8 mouse cellular contexts compared by ENCODE assay signal in the genomic region with DNA sequence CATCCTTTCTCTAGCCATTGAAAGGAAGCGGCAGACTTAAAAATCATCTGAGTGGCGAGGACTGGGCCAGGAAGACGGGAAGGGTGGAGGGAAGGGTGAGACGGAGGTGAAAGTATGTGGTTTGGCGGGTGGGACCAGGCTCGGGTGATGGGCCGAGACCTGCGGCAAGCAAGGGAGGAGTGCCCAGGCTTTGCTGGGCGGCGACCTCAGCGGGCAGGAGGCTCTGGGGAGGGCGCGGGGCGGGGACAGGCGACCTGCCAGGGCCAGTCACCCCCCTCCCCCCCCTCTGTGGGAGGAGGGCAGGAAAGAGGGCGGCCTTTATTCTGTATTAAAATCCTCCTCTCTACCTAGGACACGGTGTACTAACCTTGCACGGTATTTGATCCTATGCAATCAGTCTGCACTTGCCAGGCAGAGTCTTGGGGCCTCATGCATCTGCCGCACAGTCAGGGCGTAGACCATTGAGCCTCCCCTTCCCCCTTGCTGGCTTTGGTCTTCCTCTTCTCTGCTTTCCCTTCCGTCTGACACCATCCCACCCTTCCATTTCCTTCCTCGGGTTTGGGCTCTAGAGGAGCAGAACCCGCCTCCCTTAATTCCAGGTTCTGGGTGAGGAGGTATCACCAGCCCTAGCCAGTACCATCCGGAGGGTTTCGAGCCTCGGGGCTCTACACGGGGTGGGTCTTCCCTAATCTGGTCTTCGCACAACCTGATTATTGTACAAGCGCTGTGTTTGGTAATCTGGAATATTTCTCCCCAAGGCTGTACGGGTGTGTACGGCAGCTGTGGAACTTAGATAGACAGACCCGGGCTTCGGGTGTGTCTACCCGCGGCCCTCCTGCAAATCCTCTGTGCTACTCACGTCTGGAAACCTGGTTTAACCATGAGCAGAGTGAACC. TPM values are rescaled to one million over a fixed set of nuclear protein-coding genes. Genes with fewer than 3 reads are reported as not detected.
A peak's percentile ranks its signal among the peaks of the same experiment; 100 is the strongest.
DNase-seq lines count a peak whose midpoint lies in the region; ATAC-seq and TF ChIP-seq lines count a peak whose summit lies in the region.

No protein-coding gene starts in this region.

- H3K4me2 ChIP-seq in intestine, embryonic 16.5 days (ENCODE audit: low read depth, low read length): peak overlapping the region; percentile 89
- peak overlapping the region; percentile 77 for H3K4me2 ChIP-seq in neural tube, embryonic 15.5 days

- H3K27me3 ChIP-seq in intestine, embryonic 16.5 days (replicated peaks; ENCODE audit: control insufficient read depth, insufficient read depth, low read length): no peaks in the 10 kb centered on the region
- peaks cover 5% of the 10 kb centered on the region; the same call in 1 of the 2 replicates for H3K27me3 ChIP-seq in neural tube, embryonic 15.5 days (replicated peaks)

- no peaks in the 10 kb centered on the region for H3K36me3 ChIP-seq in intestine, embryonic 16.5 days (ENCODE audit: control insufficient read depth, insufficient read depth, low read length)
- no peaks in the 10 kb centered on the region for H3K36me3 ChIP-seq in neural tube, embryonic 15.5 days

- no peak overlapping the region for H3K27ac ChIP-seq in cortical plate, adult 2 months (ENCODE audit: insufficient read depth, low read length)
- peak overlapping the region; percentile 86 for H3K27ac ChIP-seq in intestine, embryonic 16.5 days (ENCODE audit: low read length)
- H3K27ac ChIP-seq in neural tube, embryonic 15.5 days (replicated peaks): no peak overlapping the region; the same call in 1 of the 2 replicates

- TF ChIP-seq CTCF in cortical plate, adult 2 months (IDR thresholded peaks at IDR 0.05; ENCODE audit: extremely low read depth, insufficient read depth, low read length): no peak
- no peak for TF ChIP-seq CTCF in lung, adult 2 months (IDR thresholded peaks at IDR 0.05; ENCODE audit: insufficient read depth, low read length)

- DNase-seq in right cerebral cortex, postnatal 10 days (ENCODE audit: low spot score in 2 of 2): peak; percentile 42 to 48
- no peak for DNase-seq in right cerebral cortex, postnatal 36 days (ENCODE audit: low spot score in 2 of 2)
- peak; percentile 63 for DNase-seq in gonadal fat pad, adult 2 months (ENCODE audit: low read depth)
- peak; percentile 75 for DNase-seq in lung, adult 2 months
- DNase-seq in thymus, postnatal 36 days: peak; percentile 71 to 75

- peak overlapping the region; percentile 68 for H3K9ac ChIP-seq in intestine, embryonic 16.5 days (ENCODE audit: low read depth, low read length)
- peak overlapping the region; percentile 34 for H3K9ac ChIP-seq in neural tube, embryonic 15.5 days (replicated peaks)

- TF ChIP-seq POLR2A in cortical plate, adult 2 months (IDR thresholded peaks at IDR 0.05; ENCODE audit: extremely low read depth, insufficient read depth, low read length): no peak
- TF ChIP-seq POLR2A in lung, adult 2 months (IDR thresholded peaks at IDR 0.05; ENCODE audit: borderline replicate concordance, extremely low read depth, low read depth, low read length): peak; percentile 51; the same call in 1 of the 2 replicates

- no peaks in the 10 kb centered on the region for H3K9me3 ChIP-seq in intestine, embryonic 16.5 days (ENCODE audit: control insufficient read depth, low read length)
- H3K9me3 ChIP-seq in neural tube, embryonic 15.5 days (replicated peaks): no peaks in the 10 kb centered on the region

- ATAC-seq in intestine, embryonic 16.5 days: peak; percentile 87
- ATAC-seq in neural tube, embryonic 15.5 days (ENCODE audit: low FRiP score): peak; percentile 42; the same call in 1 of the 2 replicates

- 19% methylated on average over 31 of the region's 36 CpGs for WGBS in intestine, embryonic 16.5 days
- WGBS in lung, adult 2 months: 13% methylated on average over 36 of the region's 36 CpGs
- WGBS in neural tube, embryonic 15.5 days: 21% methylated on average over 36 of the region's 36 CpGs

- peak overlapping the region; percentile 23 for H3K4me3 ChIP-seq in cortical plate, adult 2 months (ENCODE audit: insufficient read depth, low read length)
- H3K4me3 ChIP-seq in intestine, embryonic 16.5 days (ENCODE audit: low read length): peak overlapping the region; percentile 49
- peak overlapping the region; percentile 73 for H3K4me3 ChIP-seq in lung, adult 2 months (replicated peaks; ENCODE audit: extremely low read depth, low read depth, low read length)
- peak overlapping the region; percentile 37 for H3K4me3 ChIP-seq in neural tube, embryonic 15.5 days (replicated peaks)

- H3K4me1 ChIP-seq in cortical plate, adult 2 months (ENCODE audit: control insufficient read depth, insufficient read depth, low read length): peaks cover 1% of the 10 kb centered on the region; the same call in 1 of the 2 replicates
- peaks cover 30% of the 10 kb centered on the region for H3K4me1 ChIP-seq in intestine, embryonic 16.5 days (ENCODE audit: control insufficient read depth, insufficient read depth, low read length)
- peaks cover 9% of the 10 kb centered on the region for H3K4me1 ChIP-seq in lung, adult 2 months (ENCODE audit: control insufficient read depth, insufficient read depth, low read length)
- peaks cover 20% of the 10 kb centered on the region for H3K4me1 ChIP-seq in neural tube, embryonic 15.5 days

RNA-seq across cellular contexts. Expression of a gene that starts 45.1 kb away (rescaled TPM):
- 48.6 and 50.7 TPM in 2 replicates for polyA plus RNA-seq in cortical plate, adult 2 months (2012; rRNA removed)
- polyA plus RNA-seq in gonadal fat pad, adult 2 months (2012; rRNA removed): 48.0 and 48.3 TPM in 2 replicates
- polyA plus RNA-seq in intestine, embryonic 16.5 days (2015; fragmentation: Nextera tagmentation; extraction: Ambion mirVana): 22.4 and 25.5 TPM in 2 replicates
- polyA plus RNA-seq in lung, adult 2 months (2012; rRNA removed): 35.9 and 43.9 TPM in 2 replicates
- 32.1 and 33.8 TPM in 2 replicates for polyA plus RNA-seq in neural tube, embryonic 15.5 days (2015; fragmentation: Nextera tagmentation; extraction: Ambion mirVana)

Comparison
In these comparisons a context has a peak if more than half of its experiments do, and no peak if none do; other contexts are left out.
1. DNase-seq: peak in right cerebral cortex, postnatal 10 days (2 of 2), gonadal fat pad, adult 2 months (single experiment), lung, adult 2 months (single experiment) and thymus, postnatal 36 days (2 of 2); none in right cerebral cortex, postnatal 36 days (0 of 2).
2. H3K4me3 ChIP-seq: peak in every context shown above with its lines; median percentile 73 in lung, adult 2 months; 49 in intestine, embryonic 16.5 days; 37 in neural tube, embryonic 15.5 days; 23 in cortical plate, adult 2 months.